Mouse (Mus musculus) thymus, postnatal 14 days (tissue): ENCODE data around the gene Sppl3.

ENCODE experiments used
- DNase-seq: peaks from one replicate; pipeline ENCODE4 v3.0.0; 2021

The Sppl3 gene

GRCm38 (mm10) chr5:115127421-115128179 lies 116.7 kb downstream of the Sppl3 start:
- no peak for DNase-seq

- no peak for DNase-seq
Measured at GRCm38 (mm10) chr5:115129328-115129727, 118.4 kb downstream of the Sppl3 start.

GRCm38 (mm10) chr5:115132465-115132864 lies 121.5 kb downstream of the Sppl3 start:
- DNase-seq = peak; percentile 34

GRCm38 (mm10) chr5:115133358-115134066 lies 122.6 kb downstream of the Sppl3 start:
- DNase-seq = no peak

- peak; percentile 94 for DNase-seq
Measured at GRCm38 (mm10) chr5:115134234-115135165, 123.6 kb downstream of the Sppl3 start, which contains the start of gene Unc119b. Gene Unc119b, minus strand, starts transcription at chr5:115134975.

- no peak for DNase-seq
Measured at GRCm38 (mm10) chr5:115139124-115139523, 128.2 kb downstream of the Sppl3 start.

GRCm38 (mm10) chr5:115140726-115141125 lies 129.8 kb downstream of the Sppl3 start:
- DNase-seq = no peak

GRCm38 (mm10) chr5:115142166-115142697 lies 131.3 kb downstream of the Sppl3 start:
- no peak for DNase-seq

- no peak for DNase-seq
Measured at GRCm38 (mm10) chr5:115143552-115143951, 132.6 kb downstream of the Sppl3 start.

GRCm38 (mm10) chr5:115144471-115144870 lies 133.5 kb downstream of the Sppl3 start:
- no peak for DNase-seq

GRCm38 (mm10) chr5:115145253-115145968 lies 134.5 kb downstream of the Sppl3 start:
- no peak for DNase-seq

- no peak for DNase-seq
Measured at GRCm38 (mm10) chr5:115145976-115146746, 135.2 kb downstream of the Sppl3 start.

- no peak for DNase-seq
Measured at GRCm38 (mm10) chr5:115146747-115147130, 135.8 kb downstream of the Sppl3 start.

GRCm38 (mm10) chr5:115147388-115147787 lies 136.5 kb downstream of the Sppl3 start:
- no peak for DNase-seq

GRCm38 (mm10) chr5:115148378-115148777 lies 137.4 kb downstream of the Sppl3 start:
- DNase-seq = no peak
